Mouse (Mus musculus) c-Kit-negative CD71-positive TER-119-positive erythroid progenitor cells, embryonic 14.5 days (primary cell): ENCODE measurements around the gene Chrne.

ENCODE experiments used
- DNase-seq: peaks from one replicate; pipeline ENCODE4 v3.0.0-alpha.2; 2013; ENCODE audit warnings: low read depth, low spot score

Gene Chrne

DNA sequence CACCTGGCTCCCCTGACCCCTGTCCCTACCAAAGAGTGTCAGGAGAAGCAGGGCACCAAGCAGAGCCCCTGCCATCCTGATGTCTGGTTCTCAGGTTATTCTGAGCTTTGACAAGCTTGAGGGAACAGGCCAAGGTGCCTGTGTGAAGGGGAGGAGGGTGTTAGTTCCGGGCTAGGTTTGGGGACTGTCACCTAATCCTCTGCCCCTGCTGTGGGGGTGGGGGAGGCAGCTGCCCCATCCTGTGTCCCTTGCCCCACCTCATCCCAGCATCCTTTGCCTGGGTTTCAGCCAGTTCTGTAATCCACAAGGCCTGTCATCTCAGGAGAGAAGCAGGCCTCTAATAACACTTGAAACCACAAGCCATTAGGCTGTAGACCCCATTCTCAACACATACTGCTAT, at the start of gene Chrne:
Gene Chrne (minus strand): TSS at position 116 of the 400 bp plus-strand sequence.
- DNase-seq, result no peak

DNA sequence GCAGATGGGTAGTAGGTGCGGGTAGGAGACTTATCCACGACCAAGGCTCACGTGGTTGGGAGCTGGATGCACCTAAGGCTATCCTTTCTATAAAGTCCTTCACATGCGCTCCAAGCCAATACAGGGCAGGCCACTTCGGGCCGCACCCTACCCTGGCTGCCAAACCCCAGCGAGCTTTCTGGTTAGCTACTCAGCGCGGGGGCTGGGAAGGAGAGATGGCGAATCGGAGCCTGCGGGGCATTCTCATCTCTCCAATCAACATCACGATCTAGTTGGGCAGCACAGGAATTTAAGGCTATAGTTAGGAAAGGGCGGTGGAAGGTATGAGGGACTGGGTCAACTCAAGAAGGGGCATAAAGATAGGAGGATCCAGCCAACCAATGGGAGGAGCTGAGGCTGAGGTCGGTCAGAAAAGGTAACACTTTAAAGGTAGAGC, 49.3 kb upstream of the Chrne start:
- DNase-seq, result no peak

DNA sequence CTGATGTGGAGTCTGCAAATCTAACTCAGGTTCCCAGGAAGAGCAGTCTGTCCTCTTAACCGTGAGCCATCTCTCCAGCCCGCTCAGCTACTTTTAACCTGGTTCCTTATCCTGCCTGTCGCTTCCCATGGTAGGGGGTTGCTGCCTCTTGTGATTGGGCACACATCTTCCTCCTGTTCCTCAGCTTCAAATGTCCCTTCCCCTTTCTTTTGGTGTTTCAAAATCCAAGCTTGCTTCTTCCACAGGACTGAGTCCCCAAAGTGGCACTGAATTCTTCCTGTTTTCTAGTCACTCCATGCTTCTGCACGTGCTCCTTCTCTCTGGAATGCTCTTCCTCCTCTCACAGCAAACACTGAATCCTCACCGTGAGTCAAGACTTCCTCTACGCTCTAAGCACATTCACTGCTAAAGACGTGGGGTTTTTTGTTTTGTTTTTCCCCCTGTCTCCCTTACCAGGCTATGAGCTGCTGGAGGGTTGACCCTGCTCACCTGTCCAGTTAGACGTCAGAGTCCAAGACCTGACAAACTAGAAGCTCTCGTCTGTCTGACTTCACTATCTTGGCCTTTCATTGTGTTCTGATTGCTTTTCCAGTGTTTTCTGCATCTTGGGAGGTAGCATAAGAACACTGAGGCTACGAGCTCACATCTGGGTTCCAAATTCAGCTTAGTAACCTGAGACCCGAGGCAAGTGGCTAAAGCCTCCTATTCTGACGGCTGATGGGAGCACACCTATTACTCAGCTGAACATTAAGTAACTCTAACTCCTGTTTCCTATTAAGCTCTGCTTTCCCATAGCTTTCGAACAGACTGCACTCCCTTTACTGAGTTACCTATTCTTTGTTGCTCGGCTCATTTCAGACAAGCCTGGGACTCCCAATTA, 48.5 kb upstream of the Chrne start:
- DNase-seq, result no peak

DNA sequence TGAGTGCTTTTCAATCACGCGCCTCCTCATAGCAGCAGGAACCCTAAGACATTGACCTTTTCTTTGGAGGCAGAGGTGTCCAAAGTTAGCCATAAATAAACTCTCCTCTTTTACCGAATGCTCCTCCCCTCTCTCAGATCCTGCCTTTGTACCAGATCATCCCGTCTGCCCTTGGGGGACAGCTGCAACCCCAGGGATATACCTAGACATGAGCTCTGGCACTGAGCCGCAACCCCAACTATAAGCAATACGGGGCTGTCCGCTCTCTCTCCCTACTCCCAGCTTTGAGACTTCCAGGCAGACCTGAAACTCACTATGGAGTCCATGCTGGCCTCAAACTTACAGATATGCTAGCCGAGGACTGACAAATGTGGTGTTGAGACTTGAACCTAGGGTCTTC, 47.7 kb upstream of the Chrne start:
- no peak for DNase-seq

DNA sequence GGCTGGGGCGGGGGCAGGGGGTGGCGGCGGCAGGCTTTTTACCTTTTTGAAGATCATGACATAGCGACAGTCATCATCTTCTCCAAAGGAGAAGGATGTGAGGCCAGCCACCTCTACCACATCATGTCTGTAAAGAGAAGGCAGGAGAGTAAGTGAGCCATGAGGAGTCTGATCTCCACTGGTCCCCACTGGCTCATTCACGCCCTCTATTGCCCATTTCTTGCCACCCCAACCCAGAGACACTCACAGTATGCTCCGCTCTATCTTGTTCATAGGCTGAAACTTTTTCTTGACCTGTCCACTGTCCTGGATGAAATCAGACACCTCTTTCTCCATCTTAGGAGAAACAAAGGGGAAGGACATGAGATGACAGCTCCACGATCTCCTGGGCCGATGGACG, 45.7 kb upstream of the Chrne start:
- no peak for DNase-seq

DNA sequence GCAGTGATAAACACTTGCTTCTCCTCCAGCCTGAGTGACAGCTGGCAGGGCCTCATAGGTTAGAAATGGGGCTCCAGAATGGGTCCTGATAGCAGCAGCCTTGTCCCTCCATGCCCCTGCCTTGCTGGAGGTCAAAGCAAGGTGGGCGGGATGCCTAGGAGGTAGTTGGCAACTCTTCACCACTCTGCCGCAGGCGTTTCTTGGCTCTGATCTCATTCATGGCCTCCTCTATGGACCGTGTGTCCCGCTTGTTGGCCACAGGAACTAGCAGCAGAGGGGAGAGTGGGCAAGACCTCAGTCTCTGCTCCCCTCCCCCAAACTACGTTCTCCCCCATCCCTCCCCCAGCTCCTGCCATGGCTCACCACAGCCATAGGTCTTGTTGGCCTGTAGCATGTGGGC, 44.9 kb upstream of the Chrne start:
- DNase-seq, result no peak

DNA sequence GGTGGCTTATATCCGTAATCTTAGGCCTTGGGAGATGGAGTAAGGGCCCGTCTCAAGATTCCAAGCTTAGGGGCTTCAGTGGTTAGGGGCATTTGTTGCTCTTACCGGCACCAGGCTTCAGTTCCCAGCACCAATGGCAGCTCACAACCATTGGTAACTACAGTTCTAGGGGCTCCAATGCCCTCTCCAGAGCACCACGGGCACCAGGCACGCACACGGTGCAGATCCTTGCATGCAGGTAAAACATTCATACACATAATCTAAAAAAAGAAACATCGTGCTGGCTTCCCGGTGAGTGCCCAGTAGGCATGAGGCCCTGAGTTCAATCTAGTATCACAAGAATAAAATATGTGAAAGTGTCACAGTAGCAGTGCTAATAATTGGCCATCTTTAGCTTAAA, 44.1 kb upstream of the Chrne start:
- no peak for DNase-seq

DNA sequence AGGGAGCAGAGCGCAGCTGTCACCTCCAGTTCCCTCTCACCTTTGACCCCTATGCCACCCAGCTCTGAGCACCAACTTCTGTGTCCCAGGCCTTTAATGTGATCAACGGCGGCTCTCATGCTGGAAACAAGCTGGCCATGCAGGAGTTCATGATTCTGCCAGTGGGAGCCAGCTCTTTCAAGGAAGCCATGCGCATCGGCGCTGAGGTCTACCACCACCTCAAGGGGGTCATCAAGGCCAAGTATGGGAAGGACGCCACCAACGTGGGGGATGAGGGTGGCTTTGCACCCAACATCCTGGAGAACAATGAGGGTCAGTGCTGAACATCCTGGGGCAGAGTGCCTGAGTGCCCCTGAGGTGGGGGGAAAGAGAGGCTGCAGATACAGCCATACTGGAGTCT, 41.6 kb upstream of the Chrne start:
- no peak for DNase-seq

DNA sequence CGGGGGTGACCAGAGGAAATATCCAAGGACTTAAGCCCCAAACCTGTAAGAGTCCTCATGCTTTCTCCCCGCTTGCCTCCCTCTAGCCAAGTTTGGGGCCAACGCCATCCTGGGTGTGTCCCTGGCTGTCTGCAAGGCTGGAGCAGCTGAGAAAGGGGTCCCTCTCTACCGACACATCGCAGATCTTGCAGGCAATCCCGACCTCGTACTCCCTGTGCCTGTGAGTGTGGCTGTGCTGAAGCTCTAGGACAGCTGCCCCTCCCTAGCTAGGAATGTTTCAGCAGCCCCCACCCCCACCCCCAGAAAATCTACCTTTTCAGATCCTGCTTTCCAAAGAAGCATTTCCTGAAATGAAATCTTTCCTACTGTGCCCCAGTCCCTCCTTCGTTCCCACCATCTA, 39.9 kb upstream of the Chrne start:
- no peak for DNase-seq

DNA sequence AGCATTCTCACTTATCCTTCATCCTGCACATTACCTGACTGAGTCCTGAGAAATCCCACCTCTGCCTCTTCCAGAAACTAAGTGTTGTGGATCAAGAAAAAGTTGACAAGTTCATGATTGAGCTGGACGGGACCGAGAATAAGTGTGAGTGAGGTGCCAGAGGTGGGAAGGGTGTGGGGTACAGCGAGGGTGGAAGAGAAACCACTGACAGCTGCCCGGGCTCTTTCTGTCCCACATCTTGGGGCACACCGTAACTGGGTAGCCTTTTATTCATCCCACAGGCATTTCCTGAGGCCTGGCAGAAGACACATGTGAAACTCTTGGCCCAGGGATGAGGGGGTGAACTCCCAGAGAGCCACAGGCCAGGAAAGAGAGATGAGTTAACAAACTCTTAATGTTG, 39.5 kb upstream of the Chrne start:
- no peak for DNase-seq

DNA sequence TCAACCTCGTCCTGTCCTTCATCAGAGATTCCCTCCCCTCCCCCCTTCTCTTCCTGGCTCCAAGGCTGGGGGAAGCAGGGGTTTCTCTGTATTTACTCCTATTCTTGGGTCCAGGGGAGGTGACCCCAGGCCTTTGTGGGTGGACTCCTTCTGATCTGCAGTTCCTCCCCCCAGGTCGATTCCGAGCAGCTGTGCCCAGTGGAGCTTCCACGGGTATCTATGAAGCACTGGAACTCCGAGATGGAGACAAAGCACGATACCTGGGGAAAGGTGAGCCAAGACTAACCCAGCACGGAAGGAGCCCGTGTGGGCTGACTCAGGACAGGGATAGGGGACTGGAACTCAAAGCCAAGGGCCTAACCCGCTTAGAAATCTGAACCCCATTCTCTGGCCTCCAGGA, 39.0 kb upstream of the Chrne start:
- DNase-seq, result no peak

DNA sequence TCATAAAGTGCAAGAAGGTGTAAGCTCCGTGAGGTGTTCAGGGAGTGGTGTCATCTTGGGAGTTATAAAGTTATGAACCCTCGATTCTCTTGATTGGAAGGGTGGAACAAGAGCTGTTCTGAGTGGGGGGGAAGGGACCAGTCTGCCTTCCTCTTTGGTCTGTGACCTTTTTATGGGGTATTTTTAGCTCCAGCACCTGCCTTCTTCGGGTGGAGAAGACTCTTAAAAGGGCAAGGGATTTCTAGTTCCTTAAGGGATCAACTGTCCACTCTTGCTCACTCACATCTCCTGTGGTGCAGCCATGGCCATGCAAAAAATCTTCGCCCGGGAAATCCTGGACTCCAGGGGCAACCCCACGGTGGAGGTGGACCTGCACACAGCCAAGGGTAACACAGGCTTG, 38.6 kb upstream of the Chrne start:
- DNase-seq, result no peak

DNA sequence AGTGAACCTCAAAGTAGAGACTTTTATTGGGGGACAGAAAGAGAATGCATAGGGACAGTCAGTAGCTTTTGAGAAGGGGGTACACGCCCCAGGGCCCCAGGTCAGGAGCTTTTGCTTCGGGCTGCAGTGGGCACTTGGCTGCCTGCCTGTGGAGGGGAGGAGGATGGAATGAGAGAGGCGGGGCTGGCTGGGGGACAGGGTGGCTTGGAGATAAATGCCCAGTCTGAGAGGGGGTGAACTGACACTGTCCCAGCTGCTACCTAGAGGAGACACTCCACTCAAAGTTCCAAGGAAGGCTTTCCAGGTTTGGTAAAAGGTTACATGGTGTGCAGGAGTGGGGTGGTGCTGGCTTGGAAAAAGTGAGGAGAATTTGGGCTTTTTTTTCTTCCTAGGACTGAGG, 37.9 kb upstream of the Chrne start, which contains the start of gene Eno3:
Gene Eno3 (plus strand): TSS at position 239 of the 400 bp plus-strand sequence.
- DNase-seq, result no peak

DNA sequence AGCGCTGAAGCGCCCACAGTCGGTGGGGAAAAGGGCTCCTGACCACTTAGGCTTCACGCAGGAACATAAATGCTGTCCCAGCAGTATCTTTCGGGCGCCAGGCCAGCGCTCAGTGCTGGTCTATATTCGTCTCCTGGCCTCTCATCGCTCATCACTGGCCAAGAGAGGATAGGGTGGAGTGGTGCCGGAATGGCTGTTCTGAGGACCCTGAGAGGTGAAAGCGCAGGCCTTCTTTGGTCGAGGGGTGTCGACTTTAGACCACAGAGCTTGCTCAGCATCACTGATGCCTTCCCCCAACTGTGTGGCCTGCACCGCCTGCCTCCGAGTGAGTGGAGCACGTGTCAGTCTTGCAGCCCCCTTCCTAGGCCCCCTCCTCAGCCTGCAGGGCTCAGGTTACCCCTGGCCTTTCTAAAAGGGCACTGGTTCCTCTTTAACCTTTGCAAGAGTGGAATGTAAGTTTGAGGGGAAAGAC, 37.5 kb upstream of the Chrne start:
- no peak for DNase-seq

DNA sequence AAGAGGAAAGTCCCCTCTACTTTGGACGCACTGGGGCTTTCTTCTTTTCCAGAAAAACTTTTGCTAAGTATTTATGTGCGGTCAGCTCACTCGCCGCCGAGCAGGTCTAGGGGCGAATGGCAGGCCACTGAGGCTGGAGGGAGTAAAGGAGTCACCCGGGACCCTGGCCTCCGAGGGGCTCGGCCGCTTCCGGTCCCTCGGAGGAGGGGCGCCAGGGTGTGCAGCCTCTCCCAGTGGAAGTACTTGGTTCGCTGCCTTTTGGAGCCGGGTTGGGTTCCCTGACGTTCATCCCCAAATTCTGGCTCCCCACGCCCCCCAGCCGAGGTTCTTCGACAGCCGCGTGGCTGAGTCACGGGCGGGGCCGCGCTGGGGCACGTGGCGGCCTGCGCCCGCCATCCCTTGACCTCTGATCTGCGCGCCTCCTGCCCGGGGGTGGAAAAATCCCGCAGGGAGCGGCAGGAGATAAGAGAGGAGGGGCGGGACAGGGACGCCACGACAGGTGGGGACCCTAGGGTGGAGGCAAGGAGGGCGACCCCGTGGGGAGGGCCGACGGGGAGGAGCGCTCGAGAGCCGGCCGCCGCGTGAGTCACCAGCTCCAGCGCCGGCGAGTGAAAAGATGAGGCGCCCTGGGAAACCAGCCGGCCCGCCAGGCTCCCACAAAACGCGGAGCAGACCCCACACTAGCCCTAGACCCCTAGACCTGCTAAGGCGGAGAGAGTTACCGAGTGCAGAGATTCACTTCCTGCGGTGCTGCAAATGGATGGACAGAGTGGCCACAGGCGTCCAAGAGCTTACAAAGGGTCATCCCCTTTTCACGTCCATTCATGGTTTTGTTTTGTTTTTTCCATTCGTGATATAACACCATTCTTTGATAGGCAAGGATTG, 36.8 kb upstream of the Chrne start:
- no peak for DNase-seq

DNA sequence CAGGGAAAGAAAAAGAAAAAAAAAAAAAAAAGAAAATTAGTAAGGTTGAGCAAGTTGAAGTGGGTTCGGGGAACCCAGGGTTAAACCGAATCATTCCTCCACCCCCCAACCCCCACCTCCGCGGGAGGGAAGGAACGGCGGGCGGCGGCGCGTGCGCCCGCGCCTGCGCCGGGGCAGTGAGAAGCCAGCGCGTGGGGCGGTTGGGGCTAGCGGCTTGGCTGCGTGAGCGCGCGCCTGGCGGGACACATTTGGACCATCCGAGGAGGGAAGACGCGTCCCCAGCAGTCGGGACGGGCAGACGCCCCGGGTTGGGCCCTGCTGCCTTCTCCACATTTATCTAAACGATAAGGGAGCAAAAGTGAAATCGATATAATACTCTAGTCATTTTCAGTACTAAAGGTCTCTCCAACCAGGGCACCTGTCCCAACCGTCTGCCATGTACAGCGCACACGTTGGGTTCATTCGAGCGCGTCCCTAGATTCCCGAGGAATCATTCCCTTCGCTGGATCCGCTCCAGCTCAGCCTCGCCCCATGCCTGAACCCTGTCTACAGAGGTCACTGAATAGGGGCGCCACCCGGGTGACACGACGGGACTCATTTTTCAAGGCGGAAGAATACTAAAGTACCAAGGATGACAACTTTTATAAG, 36.0 kb upstream of the Chrne start:
- peak; percentile 49 for DNase-seq

DNA sequence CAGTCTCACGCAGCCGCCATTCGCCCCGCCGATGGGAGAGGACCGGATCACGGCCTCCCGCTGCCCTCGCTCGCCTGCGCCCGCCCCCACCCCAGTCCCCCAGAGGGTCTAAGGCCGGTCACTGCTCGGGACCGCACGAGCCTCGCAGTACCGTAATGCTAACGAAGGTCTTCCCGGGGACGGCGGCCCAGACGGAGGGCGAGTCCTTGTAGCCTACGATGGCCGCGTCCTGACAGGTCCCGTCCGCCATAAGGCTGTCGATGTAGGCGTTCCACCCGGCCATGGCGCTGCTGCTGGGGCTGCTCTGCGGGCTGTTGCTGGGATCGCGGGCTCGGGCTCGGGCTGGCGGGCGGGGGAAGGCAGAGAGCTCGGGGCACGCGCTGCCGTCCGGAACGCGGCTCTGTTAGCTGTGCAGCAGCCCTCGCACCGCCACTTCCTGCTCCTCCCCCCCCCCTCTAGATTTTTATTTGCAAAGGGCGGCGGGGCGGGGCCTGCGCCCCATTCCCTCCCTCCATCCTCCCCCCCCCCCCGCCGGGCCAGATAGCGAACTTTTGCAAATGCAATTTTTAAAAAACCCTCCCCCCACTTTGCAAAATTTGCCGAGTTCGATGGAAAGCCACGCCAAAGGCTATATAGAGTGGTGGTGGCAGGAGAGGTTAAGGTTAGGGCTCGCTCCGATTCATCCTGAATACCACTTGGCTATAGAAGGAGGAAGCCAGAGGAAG, 35.3 kb upstream of the Chrne start, which contains the start of gene Pfn1:
Gene Pfn1 (minus strand): TSS at position 447 of the 725 bp plus-strand sequence.
- DNase-seq, result peak; percentile 56

DNA sequence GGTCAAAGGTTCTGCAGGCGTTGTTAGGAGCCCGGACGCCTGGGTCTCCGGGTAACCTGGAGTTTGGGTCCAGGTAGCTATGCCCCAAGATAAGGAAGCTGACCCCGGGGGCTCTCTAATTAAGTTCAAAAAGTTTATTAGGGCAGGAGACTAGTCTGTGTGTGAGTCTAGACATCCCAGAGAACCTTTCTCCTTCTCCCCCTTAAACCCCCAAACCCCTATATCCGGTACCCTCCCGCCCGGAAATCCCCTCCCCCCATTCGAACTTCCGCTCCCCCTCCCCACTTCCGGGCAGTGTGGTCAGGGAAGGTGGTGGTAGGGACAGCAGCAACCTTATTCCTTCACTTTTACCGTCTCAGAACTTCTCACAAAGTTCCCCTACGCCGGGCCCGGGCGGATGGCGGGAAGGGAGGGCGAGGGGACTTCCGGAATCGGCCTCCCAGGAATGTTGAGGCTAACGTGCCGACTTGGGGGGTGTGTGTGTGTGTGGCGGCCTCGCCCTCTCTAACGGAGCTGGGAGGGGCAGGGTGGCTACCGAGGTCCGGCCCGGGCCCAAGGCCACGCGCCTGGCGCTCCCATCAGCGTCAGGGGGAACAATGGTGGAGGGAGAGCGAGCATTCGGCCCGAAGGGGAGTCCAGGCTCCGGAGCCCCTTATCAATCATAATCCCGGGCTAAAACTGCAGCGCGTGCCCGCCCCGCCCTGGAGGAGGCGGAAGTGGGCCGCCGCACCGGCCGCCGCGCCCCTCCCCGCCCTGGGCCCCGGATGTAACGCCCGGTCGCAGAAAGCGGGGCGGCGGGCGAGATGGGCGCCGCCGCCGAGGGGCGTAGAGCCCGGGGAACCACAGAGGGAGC, 34.6 kb upstream of the Chrne start:
- peak; percentile 64 for DNase-seq

DNA sequence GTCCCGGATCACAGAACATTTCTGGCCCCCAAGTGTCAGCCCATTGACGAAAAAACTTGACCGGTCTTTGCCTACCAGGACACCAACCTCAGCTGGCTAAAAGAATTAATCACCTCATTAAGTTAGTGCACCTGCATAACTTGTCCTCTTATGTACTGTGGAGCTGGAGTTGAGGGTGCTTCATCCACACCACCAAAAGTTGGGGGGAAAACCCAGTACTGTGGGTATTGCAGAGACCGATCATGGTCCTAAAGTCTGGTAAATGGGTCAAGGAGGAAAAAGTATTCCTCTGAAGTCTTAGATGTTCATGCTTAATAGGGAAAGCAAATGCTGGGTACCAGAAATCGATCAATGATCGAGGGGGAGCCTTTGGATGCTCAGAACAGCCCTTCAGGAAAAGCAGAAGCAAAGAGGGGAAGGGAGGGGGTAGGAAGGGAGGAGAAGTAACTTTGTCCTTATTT, 33.9 kb upstream of the Chrne start:
- DNase-seq, result no peak
